Mouse (Mus musculus) neural tube, embryonic 12.5 days (tissue): ENCODE results near the gene Atg2a. TPM values are rescaled to one million over a fixed set of nuclear protein-coding genes. Genes with fewer than 3 reads are reported as not detected.

Source experiments
- ATAC-seq: fragments of 200-750 bp; cut with Nextera tagmentation; 2 replicates; pipeline ENCODE4 v1.8.0; 2017; ENCODE audit warnings: low read depth, mild to moderate bottlenecking, moderate TSS enrichment, moderate library complexity; ENCODE audit not compliant: low FRiP score
- H3K27ac ChIP-seq: fragments of 300-500 bp; sonication (generic); 2 replicates; pipeline ENCODE4 v1.5.1; 2016
- H3K27me3 ChIP-seq: fragments of 300-500 bp; sonication (generic); replicated peaks from 2 replicates; pipeline ENCODE4 v1.6.1; 2016; ENCODE audit warnings: mild to moderate bottlenecking
- H3K36me3 ChIP-seq: fragments of 300-500 bp; sonication (generic); 2 replicates; pipeline ENCODE4 v1.6.1; 2016; ENCODE audit warnings: mild to moderate bottlenecking
- H3K4me1 ChIP-seq: fragments of 300-500 bp; sonication (generic); 2 replicates; pipeline ENCODE4 v1.6.1; 2016
- H3K4me2 ChIP-seq: fragments of 300-500 bp; sonication (generic); replicated peaks from 2 replicates; pipeline ENCODE4 v1.6.1; 2016; ENCODE audit warnings: mild to moderate bottlenecking
- H3K4me3 ChIP-seq: fragments of 300-500 bp; sonication (generic); 2 replicates; pipeline ENCODE4 v1.5.1; 2016
- H3K9ac ChIP-seq: fragments of 300-500 bp; sonication (generic); 2 replicates; pipeline ENCODE4 v1.6.1; 2016; ENCODE audit warnings: mild to moderate bottlenecking
- H3K9me3 ChIP-seq: fragments of 300-500 bp; sonication (generic); 2 replicates; pipeline ENCODE4 v1.6.1; 2016; ENCODE audit warnings: mild to moderate bottlenecking
- WGBS: fragments of 180-500 bp; shearing (Covaris S2); methylation state at CpG from one replicate; pipeline ENCODE4 v1.1.7; 2016; 5-methylcytosine and 5-hydroxymethylcytosine counted together
- polyA plus RNA-seq: library from polyadenylated mRNA; unstranded; fragments of >200 nt; fragmentation: Nextera tagmentation; extraction: Ambion mirVana; gene quantifications from 2 replicates; pipeline ENCODE4 v1.2.1, GENCODE M21; 2016

Gene Atg2a
- polyA plus RNA-seq, 1 experiment from 2014 or later, result 14.7 TPM

- WGBS, result 83% methylated on average over 4 of the region's 4 CpGs
- no peaks in the 10 kb centered on the region for H3K4me1 ChIP-seq
- H3K9ac ChIP-seq, result no peak overlapping the region
- no peak overlapping the region for H3K4me3 ChIP-seq
- H3K27ac ChIP-seq, result no peak overlapping the region
- no peak for ATAC-seq
- H3K4me2 ChIP-seq, result no peak overlapping the region
- H3K27me3 ChIP-seq, result no peaks in the 10 kb centered on the region
- peaks cover 67% of the 10 kb centered on the region for H3K36me3 ChIP-seq
- H3K9me3 ChIP-seq, result no peaks in the 10 kb centered on the region
These were observed 19.5 kb downstream of the Atg2a start for GRCm38 (mm10) chr19:6260946-6261345.

DNA sequence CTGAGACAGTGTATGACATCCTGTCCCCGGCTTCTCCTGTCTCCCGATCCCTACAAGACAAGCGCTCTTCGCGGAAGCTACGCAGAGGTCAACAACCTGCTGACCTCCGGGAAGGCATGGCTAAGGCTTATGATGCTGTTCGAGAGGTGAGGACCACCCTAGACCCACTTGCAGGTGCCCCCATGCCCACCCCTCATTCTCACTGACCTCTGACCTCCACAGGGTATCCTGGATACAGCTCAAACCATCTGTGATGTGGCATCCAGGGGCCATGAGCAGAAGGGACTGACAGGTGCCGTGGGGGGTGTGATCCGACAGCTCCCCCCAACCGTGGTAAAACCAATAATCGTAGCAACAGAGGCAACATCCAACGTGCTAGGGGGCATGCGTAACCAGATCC is 19.9 kb downstream of the Atg2a start:
- Histone ChIP-seq H3K4me2 (no peak overlapping the region), H3K9me3 (no peaks in the 10 kb centered on the region), H3K9ac (0 out of 2 replicates have a peak overlapping the region, but pooled peaks have one; percentile 13), H3K27me3 (no peaks in the 10 kb centered on the region), H3K27ac (no peak overlapping the region), H3K4me3 (no peak overlapping the region), H3K36me3 (peaks cover 63% of the 10 kb centered on the region), H3K4me1 (no peaks in the 10 kb centered on the region)
- WGBS, result 92% methylated on average over 14 of the region's 14 CpGs
- no peak for ATAC-seq

- Histone ChIP-seq H3K9ac (no peak overlapping the region), H3K36me3 (peaks cover 55% of the 10 kb centered on the region), H3K4me1 (no peaks in the 10 kb centered on the region), H3K4me2 (no peak overlapping the region), H3K27me3 (no peaks in the 10 kb centered on the region), H3K9me3 (no peaks in the 10 kb centered on the region), H3K4me3 (no peak overlapping the region), H3K27ac (no peak overlapping the region)
- no peak for ATAC-seq
- WGBS, result 63% methylated on average over 7 of the region's 7 CpGs
These were observed 20.8 kb downstream of the Atg2a start for GRCm38 (mm10) chr19:6262222-6262621.

DNA sequence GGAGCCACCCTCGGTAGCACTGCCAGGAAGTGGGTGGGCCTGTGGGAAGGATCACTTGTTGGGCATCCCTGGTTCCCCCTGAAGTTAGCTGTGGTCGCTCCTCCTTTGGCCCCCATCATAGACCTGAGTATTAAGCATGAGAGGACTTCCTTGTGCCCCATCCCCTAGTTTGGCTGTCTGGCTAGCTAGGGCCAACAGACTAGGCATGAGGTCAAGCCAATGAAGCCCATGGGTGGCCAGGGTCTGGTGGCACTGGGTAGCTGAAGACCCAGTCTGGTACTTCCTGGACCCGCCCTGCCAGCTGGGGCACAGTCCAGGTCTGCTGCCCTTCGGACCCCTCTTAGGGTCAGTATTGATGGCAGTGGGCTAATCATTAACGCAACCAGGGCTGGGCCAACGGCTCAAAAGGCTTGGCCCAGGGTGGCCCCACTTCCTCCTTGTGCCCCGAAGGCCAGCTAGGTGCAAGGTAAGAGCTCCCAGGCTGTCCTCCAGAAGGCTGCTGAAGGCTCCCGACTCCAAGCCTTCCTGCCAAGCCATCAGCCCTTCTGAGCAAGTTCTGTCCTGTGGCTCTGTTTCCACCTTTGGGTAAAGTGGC is 21.5 kb downstream of the Atg2a start:
- Histone ChIP-seq H3K27ac (no peak overlapping the region), H3K4me1 (no peaks in the 10 kb centered on the region), H3K9ac (no peak overlapping the region), H3K4me2 (no peak overlapping the region), H3K36me3 (peaks cover 47% of the 10 kb centered on the region), H3K27me3 (no peaks in the 10 kb centered on the region), H3K4me3 (no peak overlapping the region), H3K9me3 (no peaks in the 10 kb centered on the region)
- 81% methylated on average over 8 of the region's 8 CpGs for WGBS
- no peak for ATAC-seq

DNA sequence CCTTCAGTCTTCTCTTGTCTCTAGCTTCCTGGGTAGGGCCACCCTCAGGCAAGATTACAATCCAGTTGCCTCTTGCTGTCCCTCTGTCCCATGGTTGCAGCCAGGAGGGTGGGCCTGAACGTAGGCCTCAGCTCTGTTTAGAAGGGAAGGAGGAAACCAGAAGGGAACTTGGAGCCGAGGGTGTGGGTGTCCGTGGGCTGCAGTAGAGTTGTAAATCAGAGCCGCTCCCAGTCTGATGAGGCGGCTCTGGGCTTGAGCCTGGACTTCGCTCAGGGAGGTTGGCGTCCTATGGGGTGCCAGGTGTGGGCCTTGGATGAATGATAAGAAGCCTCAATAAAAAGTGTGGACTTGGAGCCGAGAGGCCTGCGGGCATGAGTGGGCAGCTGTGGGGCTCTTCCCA is 22.7 kb downstream of the Atg2a start:
- WGBS, result 67% methylated on average over 9 of the region's 9 CpGs
- H3K9me3 ChIP-seq, result no peaks in the 10 kb centered on the region

GRCm38 (mm10) chr19:6264945-6265344 is 23.5 kb downstream of the Atg2a start:
- H3K27ac ChIP-seq, result no peak overlapping the region
- H3K4me1 ChIP-seq, result no peaks in the 10 kb centered on the region
- no peaks in the 10 kb centered on the region for H3K9me3 ChIP-seq
- 88% methylated on average over 8 of the region's 8 CpGs for WGBS
- ATAC-seq, result no peak
- no peak overlapping the region for H3K4me2 ChIP-seq
- H3K36me3 ChIP-seq, result peaks cover 29% of the 10 kb centered on the region
- H3K9ac ChIP-seq, result no peak overlapping the region
- H3K27me3 ChIP-seq, result no peaks in the 10 kb centered on the region
- H3K4me3 ChIP-seq, result no peak overlapping the region

More for the DNA sequence above, 22.7 kb downstream of the Atg2a start:
- no peaks in the 10 kb centered on the region for H3K27me3 ChIP-seq
- peaks cover 35% of the 10 kb centered on the region for H3K36me3 ChIP-seq
- H3K4me3 ChIP-seq, result no peak overlapping the region
- ATAC-seq, result no peak
- no peak overlapping the region for H3K9ac ChIP-seq
- H3K27ac ChIP-seq, result no peak overlapping the region
- H3K4me1 ChIP-seq, result no peaks in the 10 kb centered on the region
- H3K4me2 ChIP-seq, result no peak overlapping the region

GRCm38 (mm10) chr19:6265727-6266182 is 24.3 kb downstream of the Atg2a start:
- Histone ChIP-seq H3K9ac (no peak overlapping the region), H3K27ac (no peak overlapping the region), H3K4me3 (no peak overlapping the region), H3K4me2 (no peak overlapping the region), H3K4me1 (no peaks in the 10 kb centered on the region), H3K9me3 (no peaks in the 10 kb centered on the region), H3K27me3 (peaks cover under 1% of the 10 kb centered on the region; the same call in 1 of the 2 replicates), H3K36me3 (peaks cover 21% of the 10 kb centered on the region)
- WGBS, result 68% methylated on average over 6 of the region's 6 CpGs
- no peak for ATAC-seq

DNA sequence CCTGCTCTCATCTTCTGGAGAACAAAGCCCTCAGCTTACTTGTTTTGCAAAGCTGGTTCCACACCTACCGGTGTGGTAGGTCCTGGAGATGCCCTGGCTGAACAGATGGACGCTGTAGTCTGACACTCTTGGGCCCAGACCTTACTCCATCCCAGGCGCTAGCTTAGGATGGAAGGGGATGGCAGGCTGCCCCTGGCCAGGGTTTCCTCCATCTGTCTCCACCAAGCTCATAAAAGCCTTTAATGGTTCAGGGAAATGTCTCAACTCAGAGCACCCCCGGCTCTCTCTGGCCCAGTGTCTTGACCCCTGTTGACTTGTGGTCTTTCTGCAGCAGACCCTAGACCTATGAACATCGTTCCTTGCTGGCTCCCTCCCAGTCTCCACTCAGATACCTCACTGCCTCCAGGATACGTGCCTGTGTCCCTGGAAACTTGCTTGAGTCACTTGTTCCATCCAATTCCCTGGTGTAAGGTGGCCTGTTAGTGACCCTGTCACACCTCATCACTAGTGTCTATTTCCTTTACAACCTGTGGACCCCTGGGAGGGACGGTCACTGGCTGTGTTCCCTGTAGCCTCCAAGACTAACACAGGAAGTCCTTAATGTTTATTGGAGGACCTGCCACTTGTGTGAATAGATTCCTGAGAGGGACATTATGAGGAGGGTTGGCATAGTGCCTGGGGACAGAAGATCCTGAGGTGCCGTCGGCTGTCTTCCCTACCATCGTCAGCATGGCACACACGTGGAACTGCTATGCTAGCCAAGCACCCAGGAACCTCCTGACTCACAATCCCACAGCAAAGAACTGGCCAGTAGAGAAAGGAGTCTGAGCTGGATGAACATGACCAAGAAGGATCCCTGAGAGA is 26.1 kb downstream of the Atg2a start:
- Histone ChIP-seq H3K4me2 (no peak overlapping the region), H3K9me3 (no peaks in the 10 kb centered on the region), H3K4me3 (no peak overlapping the region), H3K27ac (no peak overlapping the region), H3K27me3 (peaks cover 7% of the 10 kb centered on the region; the same call in 1 of the 2 replicates), H3K36me3 (0 out of 2 replicates have a peak, but pooled peaks cover 3% of the 10 kb centered on the region), H3K4me1 (no peaks in the 10 kb centered on the region), H3K9ac (no peak overlapping the region)
- WGBS, result 49% methylated on average over 11 of the region's 11 CpGs
- ATAC-seq, result no peak

DNA sequence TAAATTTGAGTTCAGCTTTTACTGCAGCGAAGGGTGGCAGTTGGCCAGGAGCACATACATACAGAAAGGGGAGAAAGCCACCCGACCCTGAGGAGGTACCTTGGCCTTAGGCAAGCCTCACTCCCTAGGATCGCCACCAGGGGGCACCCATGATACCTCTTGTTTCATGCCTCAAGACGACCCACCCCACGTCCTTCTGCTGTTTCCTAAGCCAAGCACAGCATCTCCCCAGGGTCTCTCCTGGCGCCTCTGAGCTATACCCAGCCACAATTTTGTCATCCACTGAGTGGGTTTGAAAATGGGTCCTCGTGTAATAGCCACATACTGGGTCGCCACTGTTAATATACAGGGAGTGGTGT is 26.7 kb downstream of the Atg2a start:
- 13% methylated on average over 8 of the region's 8 CpGs for WGBS
- Histone ChIP-seq H3K27ac (no peak overlapping the region), H3K36me3 (no peaks in the 10 kb centered on the region), H3K4me3 (no peak overlapping the region), H3K4me2 (no peak overlapping the region), H3K4me1 (no peaks in the 10 kb centered on the region), H3K9me3 (no peaks in the 10 kb centered on the region), H3K9ac (no peak overlapping the region), H3K27me3 (peaks cover 7% of the 10 kb centered on the region; the same call in 1 of the 2 replicates)
- ATAC-seq, result peak; percentile 71; the same call in 1 of the 2 replicates

DNA sequence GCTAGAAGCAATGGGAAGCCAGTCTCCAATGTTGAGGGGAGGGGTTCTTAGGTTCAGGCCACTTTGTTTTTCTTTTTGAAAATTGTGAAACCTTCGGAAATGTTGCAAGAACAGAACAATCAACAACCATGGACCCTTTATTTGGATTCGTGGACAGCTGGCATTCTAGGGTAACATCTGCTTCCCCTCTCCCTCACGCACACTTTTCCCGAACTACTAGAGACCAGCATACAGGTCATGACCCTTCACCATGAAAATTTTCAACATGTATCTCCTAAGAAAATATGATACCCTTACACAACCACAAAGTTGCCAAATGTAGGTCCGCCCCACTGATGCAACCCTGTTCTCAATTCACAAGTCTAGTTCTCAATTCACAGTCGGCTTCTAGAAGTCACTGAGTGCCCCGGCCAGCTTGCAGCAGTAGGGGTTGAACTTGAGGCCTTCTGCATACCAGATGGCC is 27.2 kb downstream of the Atg2a start:
- Histone ChIP-seq H3K36me3 (no peaks in the 10 kb centered on the region), H3K4me1 (no peaks in the 10 kb centered on the region), H3K9me3 (no peaks in the 10 kb centered on the region), H3K4me3 (no peak overlapping the region), H3K9ac (no peak overlapping the region), H3K27me3 (peaks cover 7% of the 10 kb centered on the region; the same call in 1 of the 2 replicates), H3K4me2 (no peak overlapping the region), H3K27ac (no peak overlapping the region)
- WGBS, result 83% methylated on average over 7 of the region's 7 CpGs
- no peak for ATAC-seq

DNA sequence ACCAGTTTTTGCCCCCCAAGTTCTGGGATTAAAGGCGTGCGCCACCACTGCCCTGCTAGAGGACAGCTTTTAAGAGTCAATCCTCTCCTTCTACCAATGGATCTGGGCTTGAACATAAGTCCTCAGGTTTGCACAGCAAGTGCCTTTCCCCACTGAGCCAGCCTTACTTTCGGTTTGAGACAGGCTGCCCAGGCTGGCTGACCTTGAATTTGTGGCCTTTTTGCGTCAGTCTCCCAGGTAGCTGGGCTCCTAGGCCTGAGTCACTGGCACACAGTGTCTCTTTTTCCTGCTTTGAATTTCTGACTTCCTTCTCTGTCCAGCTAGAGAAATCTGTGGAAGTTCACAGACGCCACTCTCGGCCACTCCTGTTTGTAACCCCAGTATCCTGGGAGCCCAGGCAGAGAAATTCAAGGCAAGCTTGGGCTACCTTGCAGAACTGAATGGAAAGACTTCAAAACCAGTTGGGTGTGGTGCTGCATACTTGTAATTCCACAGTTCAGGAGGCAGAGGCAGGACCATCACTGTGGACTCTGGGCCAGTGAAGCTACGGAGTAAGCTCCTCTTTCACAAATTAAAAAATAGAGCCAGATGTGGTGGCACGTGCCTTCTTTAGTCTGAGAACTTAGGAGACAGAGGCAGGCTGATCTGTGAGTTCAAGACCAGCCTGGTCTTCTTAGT is 28.5 kb downstream of the Atg2a start:
- H3K27ac ChIP-seq, result no peak overlapping the region
- H3K4me2 ChIP-seq, result no peak overlapping the region
- peaks cover 7% of the 10 kb centered on the region; the same call in 1 of the 2 replicates for H3K27me3 ChIP-seq
- H3K9me3 ChIP-seq, result no peaks in the 10 kb centered on the region
- no peak for ATAC-seq
- WGBS, result 89% methylated on average over 8 of the region's 8 CpGs
- no peaks in the 10 kb centered on the region for H3K4me1 ChIP-seq
- no peak overlapping the region for H3K4me3 ChIP-seq
- no peaks in the 10 kb centered on the region for H3K36me3 ChIP-seq
- no peak overlapping the region for H3K9ac ChIP-seq

DNA sequence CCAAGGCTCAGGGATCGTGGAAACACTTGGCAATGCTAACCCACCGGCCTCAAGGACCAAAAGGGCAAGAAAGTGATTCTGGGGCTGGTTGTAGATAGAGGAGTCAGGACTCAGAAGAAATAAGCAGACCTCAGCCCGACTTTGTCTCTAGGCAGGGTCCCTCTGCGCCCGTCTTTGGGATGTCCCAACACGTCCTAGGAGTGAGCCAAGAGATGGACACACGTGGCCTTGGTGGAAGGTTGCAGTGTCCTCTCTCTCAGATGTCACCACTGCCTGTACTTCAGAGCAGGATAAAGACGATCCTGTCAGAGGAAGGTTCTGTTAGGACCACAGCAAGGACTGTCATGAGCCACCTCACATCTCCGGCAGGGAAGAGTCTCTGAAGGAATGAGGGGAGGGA is 29.2 kb downstream of the Atg2a start:
- WGBS, result 65% methylated on average over 9 of the region's 9 CpGs
- Histone ChIP-seq H3K4me2 (no peak overlapping the region), H3K4me3 (no peak overlapping the region), H3K9ac (no peak overlapping the region), H3K27me3 (peaks cover 7% of the 10 kb centered on the region; the same call in 1 of the 2 replicates), H3K36me3 (no peaks in the 10 kb centered on the region), H3K27ac (no peak overlapping the region), H3K9me3 (no peaks in the 10 kb centered on the region), H3K4me1 (peaks cover 2% of the 10 kb centered on the region)
- no peak for ATAC-seq
